Mouse (Mus musculus) hindbrain, embryonic 10.5 days (tissue): ENCODE measurements at regions not wholly inside any gene's neighbourhood (a gene's known extent, or its start where the extent isn't known, plus 50 kb on each side); places are given as distances from the start of the nearest gene placed in this dataset.

ENCODE experiments used
- DNase-seq: peaks from one replicate; pipeline ENCODE4 v3.0.0-alpha.2; 2017; ENCODE audit warnings: low spot score
- H3K27ac ChIP-seq: fragments of 300-500 bp; sonication (generic); 2 replicates; pipeline ENCODE4 v1.5.1; 2016; ENCODE audit warnings: mild to moderate bottlenecking, moderate library complexity
- H3K27me3 ChIP-seq: fragments of 300-500 bp; sonication (generic); 2 replicates; pipeline ENCODE4 v1.6.1; 2016; ENCODE audit warnings: mild to moderate bottlenecking; ENCODE audit not compliant: poor library complexity, insufficient read depth, severe bottlenecking
- H3K36me3 ChIP-seq: fragments of 300-500 bp; sonication (generic); 2 replicates; pipeline ENCODE4 v1.6.1; 2016; ENCODE audit warnings: mild to moderate bottlenecking, moderate library complexity
- H3K4me1 ChIP-seq: fragments of 300-500 bp; sonication (generic); replicated peaks from 2 replicates; pipeline ENCODE4 v1.6.1; 2016; ENCODE audit warnings: mild to moderate bottlenecking
- H3K4me3 ChIP-seq: fragments of 300-500 bp; sonication (generic); 2 replicates; pipeline ENCODE4 v1.5.1; 2016; ENCODE audit warnings: mild to moderate bottlenecking, moderate library complexity
- H3K9me3 ChIP-seq: fragments of 300-500 bp; sonication (generic); 2 replicates; pipeline ENCODE4 v1.6.1; 2016; ENCODE audit warnings: mild to moderate bottlenecking, moderate library complexity
- WGBS: fragments of 180-500 bp; shearing (Covaris S2); methylation state at CpG from one replicate; pipeline ENCODE4 v1.1.7; 2016; 5-methylcytosine and 5-hydroxymethylcytosine counted together

DNA sequence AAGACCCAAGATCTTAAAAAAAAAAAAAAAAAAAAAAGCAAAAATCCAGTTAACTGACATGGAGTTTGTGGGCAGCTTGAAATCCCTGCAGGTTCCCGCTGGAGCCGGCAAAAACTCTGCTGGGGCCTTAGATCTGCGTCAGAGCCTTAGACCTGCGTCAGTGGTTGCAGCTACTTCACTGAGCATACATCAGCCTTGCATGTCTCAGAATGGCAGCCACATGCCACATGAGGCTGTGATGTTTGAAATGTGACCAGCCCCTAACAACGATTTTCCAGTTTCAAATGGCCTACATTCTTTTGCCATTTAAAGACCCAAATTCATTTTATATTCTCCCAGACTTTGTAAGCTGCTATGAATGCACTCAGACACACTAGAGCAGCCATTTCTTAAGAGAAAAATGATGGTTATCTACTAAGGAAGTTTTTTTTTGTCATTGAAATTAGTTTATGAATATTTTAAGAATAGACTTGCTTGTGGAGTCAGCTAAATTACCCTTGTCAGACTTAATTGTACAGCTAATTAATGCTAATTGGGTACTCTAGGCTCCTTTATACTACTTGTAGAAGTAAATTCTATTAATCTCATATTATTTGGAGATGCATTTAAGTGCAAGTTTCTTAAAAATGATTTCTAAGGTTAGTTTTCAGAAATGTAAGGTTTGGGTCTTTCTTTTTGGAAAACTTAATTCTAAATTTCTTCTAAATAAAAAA lies 70.8 kb downstream of the Toporsl start:
- DNase-seq = no peak
- no peaks in the 10 kb centered on the region for H3K9me3 ChIP-seq
- H3K4me1 ChIP-seq = no peaks in the 10 kb centered on the region
- H3K4me3 ChIP-seq = no peak overlapping the region
- H3K36me3 ChIP-seq = no peaks in the 10 kb centered on the region
- no peaks in the 10 kb centered on the region for H3K27me3 ChIP-seq
- WGBS = 85% methylated on average over 5 of the region's 5 CpGs
- H3K27ac ChIP-seq = no peak overlapping the region

GRCm38 (mm10) chr4:52709563-52709962 lies 104.8 kb upstream of the Olfr275 start:
- WGBS = 84% methylated on average over 2 of the region's 2 CpGs
- no peak for DNase-seq

GRCm38 (mm10) chr4:52726203-52726602 lies 88.2 kb upstream of the Olfr275 start:
- H3K9me3 ChIP-seq = no peaks in the 10 kb centered on the region
- H3K36me3 ChIP-seq = no peaks in the 10 kb centered on the region
- no peak overlapping the region for H3K4me3 ChIP-seq
- H3K27me3 ChIP-seq = no peaks in the 10 kb centered on the region
- 78% methylated on average over 6 of the region's 6 CpGs for WGBS
- no peak for DNase-seq
- H3K27ac ChIP-seq = no peak overlapping the region
- H3K4me1 ChIP-seq = no peaks in the 10 kb centered on the region

More at GRCm38 (mm10) chr4:52709563-52709962, 104.8 kb upstream of the Olfr275 start:
- H3K4me3 ChIP-seq = no peak overlapping the region
- no peaks in the 10 kb centered on the region for H3K27me3 ChIP-seq
- no peaks in the 10 kb centered on the region for H3K4me1 ChIP-seq
- H3K9me3 ChIP-seq = no peaks in the 10 kb centered on the region
- no peaks in the 10 kb centered on the region for H3K36me3 ChIP-seq
- no peak overlapping the region for H3K27ac ChIP-seq

GRCm38 (mm10) chr4:52726625-52727297 lies 87.6 kb upstream of the Olfr275 start:
- H3K4me1 ChIP-seq = no peaks in the 10 kb centered on the region
- no peak overlapping the region for H3K27ac ChIP-seq
- H3K36me3 ChIP-seq = no peaks in the 10 kb centered on the region
- DNase-seq = peak; percentile 65
- H3K27me3 ChIP-seq = no peaks in the 10 kb centered on the region
- H3K4me3 ChIP-seq = no peak overlapping the region
- H3K9me3 ChIP-seq = no peaks in the 10 kb centered on the region
- WGBS = 35% methylated on average over 14 of the region's 14 CpGs

DNA sequence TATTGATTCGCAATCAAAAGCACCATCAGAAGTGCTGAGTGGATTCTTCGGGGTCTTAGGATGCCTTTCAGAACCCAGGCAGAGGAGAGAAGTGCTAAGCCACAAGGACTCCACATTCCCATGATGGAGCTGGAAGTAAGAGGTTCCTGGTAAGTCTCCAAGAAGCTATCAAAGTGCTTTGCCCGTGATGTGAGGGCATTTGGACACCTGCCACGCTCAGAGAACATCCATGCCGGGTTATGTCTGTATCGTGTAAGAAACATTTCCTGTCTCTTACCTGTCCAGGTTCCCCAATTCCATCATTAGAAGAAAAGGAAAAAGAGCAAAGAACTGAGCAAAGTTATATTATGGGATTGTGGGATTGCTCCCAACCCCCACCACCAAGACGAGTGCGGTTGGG lies 81.3 kb upstream of the Olfr275 start:
- Histone ChIP-seq H3K36me3 (no peaks in the 10 kb centered on the region), H3K27ac (no peak overlapping the region), H3K9me3 (no peaks in the 10 kb centered on the region), H3K4me1 (no peaks in the 10 kb centered on the region), H3K27me3 (no peaks in the 10 kb centered on the region), H3K4me3 (no peak overlapping the region)
- WGBS = 90% methylated on average over 8 of the region's 8 CpGs
- DNase-seq = no peak

- Histone ChIP-seq H3K27me3 (no peaks in the 10 kb centered on the region), H3K36me3 (no peaks in the 10 kb centered on the region), H3K27ac (no peak overlapping the region), H3K9me3 (no peaks in the 10 kb centered on the region), H3K4me1 (no peaks in the 10 kb centered on the region), H3K4me3 (no peak overlapping the region)
- DNase-seq = no peak
- WGBS = 76% methylated on average over 9 of the region's 9 CpGs
Observed at GRCm38 (mm10) chr4:52739543-52740474, 74.6 kb upstream of the Olfr275 start.

- Histone ChIP-seq H3K27me3 (no peaks in the 10 kb centered on the region), H3K27ac (no peak overlapping the region), H3K9me3 (no peaks in the 10 kb centered on the region), H3K36me3 (no peaks in the 10 kb centered on the region), H3K4me1 (no peaks in the 10 kb centered on the region), H3K4me3 (no peak overlapping the region)
- 69% methylated on average over 8 of the region's 8 CpGs for WGBS
- no peak for DNase-seq
Observed at GRCm38 (mm10) chr4:52752838-52753509, 61.4 kb upstream of the Olfr275 start.
